In the genomic region with DNA sequence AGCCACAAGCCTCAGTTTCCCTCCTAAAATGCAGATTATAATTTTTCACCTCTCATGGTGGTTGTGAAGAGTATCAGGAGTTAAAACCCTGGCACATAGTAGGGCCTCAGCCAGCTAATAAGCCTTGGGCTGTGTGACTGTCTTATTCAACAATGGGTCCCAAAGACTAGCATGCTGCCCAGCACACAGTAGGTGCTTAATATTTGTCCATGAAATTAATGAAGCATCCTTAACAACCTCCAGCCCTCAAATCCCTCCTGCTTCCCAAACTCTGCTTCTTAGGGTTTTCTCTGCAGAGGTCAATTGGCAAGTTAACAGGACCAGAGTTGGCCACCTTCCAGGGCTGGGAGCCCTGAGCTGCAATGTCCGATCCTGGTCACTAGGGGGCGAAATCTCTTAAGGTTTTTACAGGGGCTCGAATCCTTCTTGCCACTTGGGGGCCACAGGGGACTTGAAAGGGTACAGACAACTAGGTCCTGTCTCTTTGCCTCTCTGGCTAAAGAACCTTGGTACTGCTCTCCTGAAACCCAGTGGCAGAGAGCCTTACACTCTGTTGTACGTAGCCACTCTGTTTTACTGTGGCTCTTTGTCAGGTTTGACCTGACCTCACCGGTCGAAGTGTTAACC, we compare ENCODE assay signal across 9 mouse cellular contexts.
DNase-seq lines count a peak whose midpoint lies in the region; ATAC-seq and TF ChIP-seq lines count a peak whose summit lies in the region.
"Had no signal": no experiment of that assay in that cellular context is flagged by ENCODE, and none has a peak within 500 bp of the region (broad histone marks: within the 10 kb centered on the region; RNA-seq: fewer than 3 reads in every experiment).

No protein-coding gene starts in this region.

- no peaks in the 10 kb centered on the region for H3K27me3 ChIP-seq in MEL (ENCODE audit: control insufficient read depth in 1 of 2, insufficient read depth in 2 of 2, low read length in 2 of 2)
- no peaks in the 10 kb centered on the region for H3K27me3 ChIP-seq in kidney, postnatal 0 days (ENCODE audit: insufficient read depth, low read length)
- H3K27me3 ChIP-seq in liver, embryonic 11.5 days (replicated peaks; ENCODE audit: control insufficient read depth, insufficient read depth, low read length) = peaks cover 6% of the 10 kb centered on the region

- no peak for TF ChIP-seq POLR2A in MEL (IDR thresholded peaks at IDR 0.05; ENCODE audit: control insufficient read depth in 1 of 2, insufficient read depth in 1 of 2, low read depth in 1 of 2, low read length in 2 of 2, poor library complexity in 1 of 2)

- TF ChIP-seq EP300 in MEL (IDR thresholded peaks at IDR 0.05; ENCODE audit: low read depth in 1 of 2, low read length in 2 of 2) = no peak

- peak; percentile 80 for TF ChIP-seq RAD21 in MEL (IDR thresholded peaks at IDR 0.05; ENCODE audit: low read depth, low read length)

- H3K4me2 ChIP-seq in kidney, postnatal 0 days (ENCODE audit: low read length) = no peak overlapping the region
- no peak overlapping the region for H3K4me2 ChIP-seq in liver, embryonic 11.5 days
- H3K4me2 ChIP-seq: heart, embryonic 13.5 days had no signal

- no peaks in the 10 kb centered on the region for H3K9me3 ChIP-seq in MEL (replicated peaks; ENCODE audit: insufficient read depth, low read length)
- H3K9me3 ChIP-seq in kidney, postnatal 0 days (replicated peaks; ENCODE audit: low read length) = no peaks in the 10 kb centered on the region
- H3K9me3 ChIP-seq in liver, embryonic 11.5 days (ENCODE audit: control insufficient read depth, low read length) = no peaks in the 10 kb centered on the region
- H3K9me3 ChIP-seq: heart, embryonic 13.5 days had no signal

- TF ChIP-seq CTCF in MEL (IDR thresholded peaks at IDR 0.05 in 2 of 3, conservative IDR thresholded peaks at IDR 0.05 in 1 of 3; ENCODE audit: control insufficient read depth in 1 of 3, insufficient read depth in 1 of 3, low read depth in 2 of 3, low read length in 3 of 3, poor library complexity in 1 of 3, severe bottlenecking in 1 of 3) = peak in 2 of 3 experiments; percentile 83 to 86
- peak; percentile 92 for TF ChIP-seq CTCF in kidney, postnatal 0 days (IDR thresholded peaks at IDR 0.05; ENCODE audit: low read depth)

- H3K36me3 ChIP-seq in MEL (ENCODE audit: control insufficient read depth in 1 of 2, insufficient read depth in 2 of 2, low read length in 2 of 2) = no peaks in the 10 kb centered on the region
- H3K36me3 ChIP-seq in kidney, postnatal 0 days (ENCODE audit: insufficient read depth, low read length) = no peaks in the 10 kb centered on the region
- H3K36me3 ChIP-seq in liver, embryonic 11.5 days (ENCODE audit: control insufficient read depth, insufficient read depth, low read length) = no peaks in the 10 kb centered on the region
- H3K36me3 ChIP-seq: heart, embryonic 13.5 days had no signal

- no peak overlapping the region for H3K27ac ChIP-seq in MEL (ENCODE audit: control insufficient read depth, low read depth, low read length)
- H3K27ac ChIP-seq in kidney, postnatal 0 days = no peak overlapping the region
- H3K27ac ChIP-seq in liver, embryonic 11.5 days (ENCODE audit: low read depth, low read length) = no peak overlapping the region
- H3K27ac ChIP-seq: heart, embryonic 13.5 days had no signal

- no peak overlapping the region for H3K4me3 ChIP-seq in MEL (ENCODE audit: control insufficient read depth in 1 of 2, insufficient read depth in 1 of 2, low read depth in 2 of 2, low read length in 2 of 2)
- no peak overlapping the region for H3K4me3 ChIP-seq in kidney, postnatal 0 days (replicated peaks; ENCODE audit: low read depth, low read length)
- H3K4me3 ChIP-seq in liver, embryonic 11.5 days (ENCODE audit: low read depth, low read length) = no peak overlapping the region
- H3K4me3 ChIP-seq: heart, embryonic 13.5 days had no signal

- H3K79me2 ChIP-seq in MEL (ENCODE audit: control insufficient read depth, insufficient read depth, low read length, poor library complexity) = no peaks in the 10 kb centered on the region

- 44% methylated on average over 6 of the region's 6 CpGs for WGBS in kidney, postnatal 0 days
- 40% methylated on average over 6 of the region's 6 CpGs for WGBS in liver, embryonic 11.5 days

- H3K4me1 ChIP-seq in MEL (ENCODE audit: control insufficient read depth in 1 of 2, insufficient read depth in 2 of 2, low read length in 2 of 2) = no peaks in the 10 kb centered on the region
- H3K4me1 ChIP-seq in kidney, postnatal 0 days (replicated peaks; ENCODE audit: insufficient read depth, low read length) = no peaks in the 10 kb centered on the region
- no peaks in the 10 kb centered on the region for H3K4me1 ChIP-seq in liver, embryonic 11.5 days (replicated peaks; ENCODE audit: control insufficient read depth, insufficient read depth, low read length)
- H3K4me1 ChIP-seq: heart, embryonic 13.5 days had no signal

- no peak overlapping the region for H3K9ac ChIP-seq in MEL (ENCODE audit: control insufficient read depth, low read depth, low read length, poor library complexity, severe bottlenecking)
- H3K9ac ChIP-seq in kidney, postnatal 0 days (ENCODE audit: low read depth, low read length) = no peak overlapping the region
- H3K9ac ChIP-seq in liver, embryonic 11.5 days (ENCODE audit: low read depth, low read length) = no peak overlapping the region
- H3K9ac ChIP-seq: heart, embryonic 13.5 days had no signal

- DNase-seq in 3134 (ENCODE audit: extremely low read depth, insufficient read length, low spot score) (peak; percentile 55), MEL (ENCODE audit: low read depth, low spot score) (peak; percentile 69)
- peak; percentile 60 to 82 for DNase-seq in cerebellum, adult 18-20 months
- peak; percentile 77 to 83 for DNase-seq in frontal cortex, postnatal 36 days (ENCODE audit: low spot score in 2 of 2)
- DNase-seq in kidney, postnatal 0 days (ENCODE audit: low spot score) = peak; percentile 75
- peak; percentile 69 for DNase-seq in liver, embryonic 11.5 days (ENCODE audit: low spot score)
- DNase-seq in retina, embryonic 14.5 days (ENCODE audit: low spot score) = peak; percentile 85
- DNase-seq in thymus, postnatal 4 days = peak; percentile 77

- no peak; the same call in 1 of the 2 replicates for ATAC-seq in kidney, postnatal 0 days (replicated peaks; ENCODE audit: low FRiP score, low read depth)
- no peak for ATAC-seq in liver, embryonic 11.5 days (replicated peaks; ENCODE audit: low FRiP score)

TF ChIP-seq in MEL, 35 proteins besides CTCF, POLR2A, EP300 and RAD21:
- TF ChIP-seq ZC3H11A (IDR thresholded peaks at IDR 0.05; ENCODE audit: low read depth, low read length) (peak; percentile 75), ZKSCAN1 (IDR thresholded peaks at IDR 0.05; ENCODE audit: low read depth, low read length) (peak; percentile 90), ZMIZ1 (IDR thresholded peaks at IDR 0.05; ENCODE audit: low read depth, low read length) (no peak), SMC3 (IDR thresholded peaks at IDR 0.05; ENCODE audit: low read depth, low read length) (peak; percentile 91)
